Mouse (Mus musculus): Measurements from ENCODE around the gene Dnajc22. TPM values are rescaled to one million over a fixed set of nuclear protein-coding genes. Genes with fewer than 3 reads are reported as not detected.

The Dnajc22 gene
- not detected for polyA plus RNA-seq (2017; shearing (Covaris generic))

DNA sequence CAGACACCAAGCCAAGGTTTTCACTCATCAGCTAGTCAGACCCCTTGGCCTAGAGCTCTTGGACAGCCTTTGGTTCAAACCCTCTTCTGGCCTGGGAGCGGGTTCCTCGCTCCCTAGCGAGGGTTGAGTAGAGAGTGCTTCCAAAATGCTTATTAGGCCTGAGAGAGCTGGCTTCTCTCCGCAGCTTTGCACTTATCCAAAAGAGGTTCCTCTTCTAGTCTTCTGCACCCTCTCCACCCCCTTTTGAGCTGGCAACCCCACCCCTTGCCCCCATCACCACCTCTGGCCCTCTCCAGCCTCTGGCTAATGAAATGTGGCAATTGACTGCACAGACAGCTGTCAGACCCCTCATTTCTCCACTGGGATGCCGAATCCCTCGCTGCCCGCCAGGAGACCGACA lies at the start of gene Dnajc22:
Gene Dnajc22 (plus strand): TSS at position 301 of the 400 bp plus-strand sequence.

GRCm38 (mm10) chr15:99055040-99055439 lies 37.9 kb upstream of the Dnajc22 start, which contains the start of gene Prph:
Gene Prph (plus strand): TSS chr15:99055174.

DNA sequence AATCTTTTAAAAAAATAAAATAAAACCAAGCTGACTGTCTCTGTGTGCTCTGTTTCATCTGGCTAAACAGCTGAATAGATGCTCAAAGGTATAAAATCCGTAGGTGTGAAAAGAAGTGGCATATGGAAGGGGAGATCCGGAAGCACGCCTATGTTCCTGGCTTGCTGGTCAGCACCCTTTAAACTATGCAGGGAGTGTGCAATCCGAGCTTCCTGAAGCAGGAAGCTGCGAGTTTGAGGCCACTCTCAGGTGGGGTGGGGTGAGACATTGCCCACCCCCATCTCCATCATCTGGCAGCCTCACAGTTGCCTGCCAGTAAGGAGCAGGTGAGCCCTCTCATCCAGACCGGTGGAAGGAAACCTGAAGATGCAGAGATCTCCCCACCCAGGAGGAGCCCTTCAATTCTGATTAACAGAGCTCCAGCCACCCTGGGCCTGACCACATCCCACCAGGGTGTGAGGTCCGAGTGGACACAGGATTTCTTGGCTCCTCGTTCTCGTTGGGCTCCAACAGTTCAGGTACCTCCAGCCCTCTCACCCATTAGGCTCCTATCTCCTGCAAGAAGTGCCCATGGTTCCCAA lies 18.9 kb upstream of the Dnajc22 start, which contains the start of gene Troap:
Gene Troap (plus strand): TSS at position 557 of the 581 bp plus-strand sequence.

DNA sequence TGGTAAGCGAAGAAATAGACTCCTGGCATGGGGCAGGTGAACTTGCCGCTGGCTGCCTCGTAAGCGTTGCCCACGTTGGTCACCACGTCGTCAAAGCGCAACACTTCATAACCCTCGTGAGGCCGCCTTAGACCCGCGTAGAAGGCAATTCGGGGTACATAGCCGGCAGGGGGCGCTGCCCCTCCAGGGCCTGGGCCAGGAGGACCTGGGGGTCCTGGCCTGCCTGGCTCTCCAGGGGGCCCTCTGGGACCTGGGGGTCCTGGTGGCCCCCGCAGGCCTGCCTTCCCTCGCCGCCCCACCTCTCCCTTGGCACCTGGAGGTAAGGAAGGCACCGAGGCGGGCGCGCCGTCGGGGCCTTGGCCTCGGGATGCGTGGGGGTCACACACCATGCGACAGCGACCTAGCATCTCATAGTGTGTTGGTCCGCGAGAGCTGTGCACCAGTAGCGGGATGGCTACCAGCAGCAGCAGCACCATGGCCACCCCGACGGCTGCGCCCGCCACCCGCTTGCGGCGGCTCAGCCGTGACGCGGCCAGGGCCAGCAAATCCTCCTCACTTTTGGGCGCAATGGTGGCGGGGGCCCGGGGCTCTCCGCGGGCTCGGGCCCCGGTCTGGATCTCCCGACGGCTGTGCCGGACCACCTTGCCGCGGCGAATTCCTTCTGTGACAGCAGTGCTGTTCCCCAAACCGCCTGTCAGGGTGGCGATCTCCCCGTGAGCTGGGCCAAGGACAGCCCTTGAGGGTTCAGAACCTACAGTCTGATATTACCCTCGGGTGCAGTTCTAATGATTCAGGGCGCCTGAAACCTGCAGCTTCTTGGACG lies 5.5 kb upstream of the Dnajc22 start, which contains the start of gene C1ql4:
Gene C1ql4 (minus strand): TSS at position 565 of the 823 bp plus-strand sequence.

GRCm38 (mm10) chr15:99125711-99126080 lies 32.7 kb downstream of the Dnajc22 start, which contains the start of gene Spats2:
Gene Spats2 (plus strand): TSS chr15:99125916.

Other genes with a start within 250 kb of the Dnajc22 start
- 26.5 TPM for gene Kmt2d, start 222.0 kb upstream of the Dnajc22 start, polyA plus RNA-seq (2017; shearing (Covaris generic))
- 23.2 TPM for gene Rhebl1, start 198.6 kb upstream of the Dnajc22 start, polyA plus RNA-seq (2017; shearing (Covaris generic))
- gene Dhh, start 194.6 kb upstream of the Dnajc22 start, polyA plus RNA-seq (2017; shearing (Covaris generic)) = 0.09 TPM
- 82.5 TPM for gene Lmbr1l, start 174.9 kb upstream of the Dnajc22 start, polyA plus RNA-seq (2017; shearing (Covaris generic))
- 486 TPM for gene Tuba1b, start 158.6 kb upstream of the Dnajc22 start, polyA plus RNA-seq (2017; shearing (Covaris generic))
- not detected for gene Gm49450, start 139.6 kb upstream of the Dnajc22 start, polyA plus RNA-seq (2017; shearing (Covaris generic))
- 212 TPM for gene Tuba1a, start 139.5 kb upstream of the Dnajc22 start, polyA plus RNA-seq (2017; shearing (Covaris generic))
- gene Tuba1c, start 63.3 kb upstream of the Dnajc22 start, polyA plus RNA-seq (2017; shearing (Covaris generic)) = 75.2 TPM
- not detected for gene Prph, start 38.0 kb upstream of the Dnajc22 start, polyA plus RNA-seq (2017; shearing (Covaris generic))
- gene Troap, start 18.6 kb upstream of the Dnajc22 start, polyA plus RNA-seq (2017; shearing (Covaris generic)) = 0.81 TPM
- not detected for gene C1ql4, start 5.4 kb upstream of the Dnajc22 start, polyA plus RNA-seq (2017; shearing (Covaris generic))
- 0.14 TPM for gene Spats2, start 32.7 kb downstream of the Dnajc22 start, polyA plus RNA-seq (2017; shearing (Covaris generic))
- 3.9 TPM for gene Kcnh3, start 131.7 kb downstream of the Dnajc22 start, polyA plus RNA-seq (2017; shearing (Covaris generic))
- 134 TPM for gene Mcrs1, start 158.8 kb downstream of the Dnajc22 start, polyA plus RNA-seq (2017; shearing (Covaris generic))
- 15.9 TPM for gene Prpf40b, start 201.9 kb downstream of the Dnajc22 start, polyA plus RNA-seq (2017; shearing (Covaris generic))
- 0.65 TPM for gene Fam186b, start 202.7 kb downstream of the Dnajc22 start, polyA plus RNA-seq (2017; shearing (Covaris generic))